In genomic region chr9:66505141-66505917, GRCm38 (mm10) we compare ENCODE assay signal across 9 mouse cellular contexts. TPM values are rescaled to one million over a fixed set of nuclear protein-coding genes. Genes with fewer than 3 reads are reported as not detected.
DNase-seq lines count a peak whose midpoint lies in the region; ATAC-seq and TF ChIP-seq lines count a peak whose summit lies in the region.
"Had no signal": no experiment of that assay in that cellular context is flagged by ENCODE, and none has a peak within 500 bp of the region (broad histone marks: within the 10 kb centered on the region; RNA-seq: fewer than 3 reads in every experiment).

No protein-coding gene starts in this region.

- H3K9ac ChIP-seq in lung, postnatal 0 days (replicated peaks; ENCODE audit: low read depth) = no peak overlapping the region
- H3K9ac ChIP-seq in liver, embryonic 13.5 days = peak overlapping the region; percentile 71

- no peak for TF ChIP-seq EP300 in lung, postnatal 0 days (IDR thresholded peaks at IDR 0.05)

- 77% methylated on average over 9 of the region's 9 CpGs for WGBS in lung, postnatal 0 days
- 63% methylated on average over 9 of the region's 9 CpGs for WGBS in lung, adult 2 months
- 37% methylated on average over 9 of the region's 9 CpGs for whole genome bisulfite sequencing in liver, embryonic 13.5 days (ENCODE audit: insufficient replicate concordance)

- no peak for TF ChIP-seq POLR2A in lung, adult 2 months (IDR thresholded peaks at IDR 0.05; ENCODE audit: borderline replicate concordance, extremely low read depth, low read depth, low read length)

- H3K36me3 ChIP-seq in lung, postnatal 0 days (ENCODE audit: insufficient read depth, low read length) = peaks cover 40% of the 10 kb centered on the region
- H3K36me3 ChIP-seq in liver, embryonic 13.5 days = peaks cover 93% of the 10 kb centered on the region

- no peaks in the 10 kb centered on the region for H3K27me3 ChIP-seq in lung, postnatal 0 days (replicated peaks; ENCODE audit: insufficient read depth, low read length)
- H3K27me3 ChIP-seq in liver, embryonic 13.5 days = no peaks in the 10 kb centered on the region

- no peaks in the 10 kb centered on the region for H3K9me3 ChIP-seq in lung, postnatal 0 days (ENCODE audit: low read length)
- no peaks in the 10 kb centered on the region for H3K9me3 ChIP-seq in liver, embryonic 13.5 days (replicated peaks)

- no peak overlapping the region for H3K4me2 ChIP-seq in lung, postnatal 0 days (replicated peaks; ENCODE audit: low read depth, low read length)
- H3K4me2 ChIP-seq in liver, embryonic 13.5 days = peak overlapping the region; percentile 72

- no peaks in the 10 kb centered on the region for H3K4me1 ChIP-seq in lung, postnatal 0 days (ENCODE audit: insufficient read depth, low read depth, low read length)
- peaks cover 5% of the 10 kb centered on the region; the same call in 1 of the 2 replicates for H3K4me1 ChIP-seq in lung, adult 2 months (ENCODE audit: control insufficient read depth, insufficient read depth, low read length)
- H3K4me1 ChIP-seq in liver, embryonic 13.5 days (replicated peaks) = peaks cover 75% of the 10 kb centered on the region

- no peak overlapping the region for H3K4me3 ChIP-seq in lung, postnatal 0 days (ENCODE audit: low read depth, low read length)
- H3K4me3 ChIP-seq in lung, adult 2 months (replicated peaks; ENCODE audit: extremely low read depth, low read depth, low read length) = no peak overlapping the region
- H3K4me3 ChIP-seq in liver, embryonic 13.5 days (replicated peaks) = peak overlapping the region; percentile 35

- no peak for TF ChIP-seq CTCF in lung, postnatal 0 days (IDR thresholded peaks at IDR 0.05)
- no peak for TF ChIP-seq CTCF in lung, adult 2 months (IDR thresholded peaks at IDR 0.05; ENCODE audit: insufficient read depth, low read length)

- ATAC-seq in lung, postnatal 0 days = peak; percentile 41
- ATAC-seq in erythroid progenitor cell, adult 5-6 weeks (replicated peaks; ENCODE audit: low FRiP score, poor library complexity, severe bottlenecking) = peak; percentile 89
- peak; percentile 95 for ATAC-seq in liver, embryonic 13.5 days (ENCODE audit: low read depth)

- DNase-seq in lung, postnatal 0 days (ENCODE audit: low spot score) = no peak
- no peak for DNase-seq in lung, adult 2 months
- peak; percentile 81 for DNase-seq in liver, embryonic 13.5 days
- DNase-seq in thymus, adult 18-20 months = peak; percentile 54 to 78
- no peak for DNase-seq in embryo, embryonic 10.5 days (ENCODE audit: low spot score)
- no peak for DNase-seq in left cerebral cortex, adult 9 months (ENCODE audit: low spot score in 2 of 2)
- DNase-seq in kidney, postnatal 4 days = no peak

- H3K27ac ChIP-seq in lung, postnatal 0 days (ENCODE audit: low read length) = no peak overlapping the region
- H3K27ac ChIP-seq in liver, embryonic 13.5 days = peak overlapping the region; percentile 98
- H3K27ac ChIP-seq: kidney, postnatal 0 days had no signal

RNA-seq across cellular contexts. Expression of gene Fbxl22, which starts 9.1 kb away (rescaled TPM):
- polyA plus RNA-seq in lung, postnatal 0 days (2015; fragmentation: Nextera tagmentation; extraction: Ambion mirVana) = 3.4 and 3.6 TPM in 2 replicates
- 5.9 and 7.0 TPM in 2 replicates for polyA plus RNA-seq in lung, adult 2 months (2012; rRNA removed)
- total RNA-seq in erythroid progenitor cell, adult 5-6 weeks (2015; ENCODE audit: low replicate concordance) = not detected in 2 replicates
- 0.08 and 2.1 TPM in 2 replicates for total RNA-seq in erythroid progenitor cell, adult 5-6 weeks (2017; ENCODE audit: low replicate concordance)
- 0.68 and 0.82 TPM in 2 replicates for polyA plus RNA-seq in liver, embryonic 13.5 days (2015; fragmentation: Nextera tagmentation; extraction: Ambion mirVana)

Comparison
In these comparisons a context has a peak if more than half of its experiments do, and no peak if none do; other contexts are left out.
1. ATAC-seq: peak in every context shown above with its lines; median percentile 95 in liver, embryonic 13.5 days; 89 in erythroid progenitor cell, adult 5-6 weeks; 41 in lung, postnatal 0 days.
2. DNase-seq: peak in liver, embryonic 13.5 days (single experiment) and thymus, adult 18-20 months (2 of 2); none in lung, postnatal 0 days (single experiment), lung, adult 2 months (single experiment), embryo, embryonic 10.5 days (single experiment), left cerebral cortex, adult 9 months (0 of 2) and kidney, postnatal 4 days (0 of 2).